Mouse (Mus musculus): Measurements from ENCODE around the gene Csgalnact2. TPM values are rescaled to one million over a fixed set of nuclear protein-coding genes. Genes with fewer than 3 reads are reported as not detected.

Csgalnact2 gene
- 6.6 TPM in 2 replicates for polyA plus RNA-seq (2016; fragmentation: Nextera tagmentation; extraction: Ambion mirVana)

DNA sequence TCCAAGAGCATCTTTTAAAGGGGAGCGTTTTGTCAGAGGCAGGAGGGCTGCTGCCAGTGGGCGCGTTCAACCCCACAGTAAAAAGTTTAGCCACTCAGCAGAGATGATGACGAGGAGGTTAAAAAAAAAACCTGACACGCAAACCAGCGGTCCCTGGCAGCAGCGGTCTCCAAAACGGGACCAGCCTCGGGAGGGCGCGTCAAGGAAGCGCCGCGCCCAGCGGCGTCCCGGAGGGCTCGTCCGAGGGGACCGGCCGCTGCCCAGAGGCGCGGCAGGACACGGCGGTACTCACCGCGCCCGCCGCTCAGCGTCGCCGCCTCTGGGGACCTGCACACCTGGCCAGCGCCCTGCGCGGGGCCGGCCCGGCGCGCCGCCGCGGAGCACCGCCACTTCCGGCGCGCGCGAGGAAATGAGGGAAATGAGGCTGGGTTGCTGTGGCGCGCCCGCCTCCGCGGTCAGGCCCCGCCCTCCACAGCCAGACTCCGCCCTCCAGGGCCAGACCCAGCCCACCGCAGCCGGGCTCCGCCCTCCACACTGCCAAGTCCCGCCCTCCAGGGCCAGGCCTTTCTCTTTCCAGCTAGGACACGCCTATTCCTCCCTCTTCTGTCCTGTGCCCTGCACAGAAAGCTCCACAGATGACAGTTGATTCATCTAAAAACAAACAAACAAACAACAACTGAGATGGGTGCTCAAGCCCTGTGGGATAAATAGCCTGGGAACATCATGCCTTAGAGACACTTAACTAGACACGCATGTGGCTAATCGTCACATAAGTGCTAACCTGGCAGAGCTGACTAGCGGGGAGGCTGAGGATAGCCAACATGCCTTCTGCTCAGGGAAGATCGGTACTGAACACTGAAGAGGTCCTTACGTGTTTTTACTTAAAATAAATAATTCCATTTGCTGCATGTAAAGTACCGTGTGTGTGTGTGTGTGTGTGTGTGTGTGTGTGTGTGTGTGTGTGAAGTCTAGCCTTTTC, at the start of gene Csgalnact2:
Gene Csgalnact2, minus strand, starts transcription at position 410 of the 979 bp plus-strand sequence.
- WGBS = 6% methylated on average over 63 of the region's 66 CpGs
- Histone ChIP-seq H3K36me3 (replicated peaks) (no peaks in the 10 kb centered on the region), H3K9me3 (no peaks in the 10 kb centered on the region), H3K27me3 (replicated peaks; ENCODE audit: low read depth, poor library complexity, severe bottlenecking) (no peaks in the 10 kb centered on the region), H3K27ac (replicated peaks) (peak within 1 kb of the TSS; percentile 91), H3K4me1 (peaks cover 9% of the 10 kb centered on the region), H3K4me3 (peak within 1 kb of the TSS; percentile 85)
- DNase-seq (ENCODE audit: low spot score) = peak; percentile 95

DNA sequence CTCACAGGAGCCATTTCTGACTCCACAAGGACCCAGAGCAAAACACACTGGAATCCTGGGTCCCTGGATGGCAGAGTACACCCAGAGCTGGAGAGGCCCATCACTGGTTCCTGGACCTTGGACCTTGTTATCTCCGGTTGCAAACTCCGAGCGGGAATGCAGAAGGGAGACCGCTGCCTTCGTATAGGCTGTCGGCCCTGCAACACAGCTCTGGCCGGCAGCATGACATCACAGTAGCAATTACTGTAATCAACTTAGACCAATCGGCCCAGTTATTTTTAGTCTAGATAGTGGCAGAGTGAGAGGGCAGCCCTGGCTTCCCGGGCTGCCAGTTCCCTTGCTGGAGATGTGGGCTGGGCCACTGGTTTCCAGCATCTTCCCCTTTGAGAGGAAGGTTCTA, 49.7 kb upstream of the Csgalnact2 start:
- H3K36me3 ChIP-seq (replicated peaks) = no peaks in the 10 kb centered on the region
- no peak overlapping the region for H3K27ac ChIP-seq (replicated peaks)

DNA sequence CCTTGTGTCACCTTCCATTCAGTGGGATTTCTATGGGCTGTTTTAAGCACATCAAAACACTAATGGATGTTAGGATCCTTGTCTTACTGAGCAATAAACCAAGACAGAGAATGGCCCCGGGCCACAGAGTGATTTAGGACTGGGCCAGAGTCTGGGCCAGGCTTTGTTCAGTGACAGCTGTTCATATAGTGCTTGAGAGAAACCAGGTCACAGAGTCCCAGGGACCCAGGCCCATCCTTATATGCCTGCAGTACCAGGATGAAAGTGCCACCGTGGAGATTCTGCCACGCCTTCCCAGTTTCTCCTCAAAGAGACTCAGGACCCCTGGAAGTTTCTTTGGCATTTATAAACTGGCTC, 48.3 kb upstream of the Csgalnact2 start:
- Histone ChIP-seq H3K27ac (replicated peaks) (no peak overlapping the region), H3K36me3 (replicated peaks) (no peaks in the 10 kb centered on the region), H3K27me3 (replicated peaks; ENCODE audit: low read depth, poor library complexity, severe bottlenecking) (peaks cover 10% of the 10 kb centered on the region; the same call in 1 of the 2 replicates), H3K9me3 (no peaks in the 10 kb centered on the region), H3K4me1 (peaks cover 11% of the 10 kb centered on the region), H3K4me3 (no peak overlapping the region)
- WGBS = 84% methylated on average over 3 of the region's 3 CpGs
- DNase-seq (ENCODE audit: low spot score) = no peak

More for the DNA sequence above, 49.7 kb upstream of the Csgalnact2 start:
- WGBS = 80% methylated on average over 9 of the region's 9 CpGs
- Histone ChIP-seq H3K27me3 (replicated peaks; ENCODE audit: low read depth, poor library complexity, severe bottlenecking) (peaks cover 24% of the 10 kb centered on the region), H3K9me3 (no peaks in the 10 kb centered on the region), H3K4me3 (no peak overlapping the region), H3K4me1 (peaks cover 11% of the 10 kb centered on the region)
- DNase-seq (ENCODE audit: low spot score) = no peak

GRCm38 (mm10) chr6:118186620-118187284, 47.8 kb upstream of the Csgalnact2 start:
- WGBS = 69% methylated on average over 17 of the region's 17 CpGs

DNA sequence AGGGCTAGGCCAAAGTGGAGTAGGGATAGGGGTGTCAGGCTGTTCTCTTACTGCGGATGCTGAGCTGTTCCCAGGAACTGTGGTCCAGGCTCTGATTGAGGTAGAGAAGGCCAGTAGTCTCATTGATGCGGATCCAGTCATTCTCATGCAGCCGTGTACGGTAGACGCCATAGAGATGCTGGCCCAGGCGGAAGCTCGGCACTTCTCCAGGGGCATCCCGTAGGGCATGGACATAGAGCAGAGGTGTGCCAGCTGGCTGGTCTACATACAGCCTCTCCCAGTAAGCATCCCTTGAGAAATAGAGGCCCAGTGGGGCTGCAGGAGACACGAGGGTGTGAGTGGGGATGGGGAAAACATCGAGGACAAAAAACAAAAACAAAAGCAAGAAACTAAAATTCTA, 45.2 kb upstream of the Csgalnact2 start:
- Histone ChIP-seq H3K4me1 (peaks cover 11% of the 10 kb centered on the region), H3K27ac (replicated peaks) (no peak overlapping the region), H3K4me3 (no peak overlapping the region), H3K9me3 (no peaks in the 10 kb centered on the region), H3K36me3 (replicated peaks) (no peaks in the 10 kb centered on the region), H3K27me3 (replicated peaks; ENCODE audit: low read depth, poor library complexity, severe bottlenecking) (no peaks in the 10 kb centered on the region)
- WGBS = 92% methylated on average over 10 of the region's 10 CpGs
- no peak for DNase-seq (ENCODE audit: low spot score)

More at GRCm38 (mm10) chr6:118186620-118187284, 47.8 kb upstream of the Csgalnact2 start:
- no peak for DNase-seq (ENCODE audit: low spot score)
- H3K27ac ChIP-seq (replicated peaks) = no peak overlapping the region
- 0 out of 2 replicates have a peak, but pooled peaks cover 6% of the 10 kb centered on the region for H3K27me3 ChIP-seq (replicated peaks; ENCODE audit: low read depth, poor library complexity, severe bottlenecking)
- H3K9me3 ChIP-seq = no peaks in the 10 kb centered on the region
- no peaks in the 10 kb centered on the region for H3K36me3 ChIP-seq (replicated peaks)
- H3K4me3 ChIP-seq = no peak overlapping the region
- peaks cover 11% of the 10 kb centered on the region for H3K4me1 ChIP-seq

- Histone ChIP-seq H3K27ac (replicated peaks) (no peak overlapping the region), H3K4me3 (no peak overlapping the region), H3K4me1 (no peaks in the 10 kb centered on the region), H3K27me3 (replicated peaks; ENCODE audit: low read depth, poor library complexity, severe bottlenecking) (no peaks in the 10 kb centered on the region), H3K9me3 (no peaks in the 10 kb centered on the region), H3K36me3 (replicated peaks) (no peaks in the 10 kb centered on the region)
- WGBS = 84% methylated on average over 12 of the region's 12 CpGs
- no peak for DNase-seq (ENCODE audit: low spot score)
Measured at GRCm38 (mm10) chr6:118180085-118180423, 41.1 kb upstream of the Csgalnact2 start.

DNA sequence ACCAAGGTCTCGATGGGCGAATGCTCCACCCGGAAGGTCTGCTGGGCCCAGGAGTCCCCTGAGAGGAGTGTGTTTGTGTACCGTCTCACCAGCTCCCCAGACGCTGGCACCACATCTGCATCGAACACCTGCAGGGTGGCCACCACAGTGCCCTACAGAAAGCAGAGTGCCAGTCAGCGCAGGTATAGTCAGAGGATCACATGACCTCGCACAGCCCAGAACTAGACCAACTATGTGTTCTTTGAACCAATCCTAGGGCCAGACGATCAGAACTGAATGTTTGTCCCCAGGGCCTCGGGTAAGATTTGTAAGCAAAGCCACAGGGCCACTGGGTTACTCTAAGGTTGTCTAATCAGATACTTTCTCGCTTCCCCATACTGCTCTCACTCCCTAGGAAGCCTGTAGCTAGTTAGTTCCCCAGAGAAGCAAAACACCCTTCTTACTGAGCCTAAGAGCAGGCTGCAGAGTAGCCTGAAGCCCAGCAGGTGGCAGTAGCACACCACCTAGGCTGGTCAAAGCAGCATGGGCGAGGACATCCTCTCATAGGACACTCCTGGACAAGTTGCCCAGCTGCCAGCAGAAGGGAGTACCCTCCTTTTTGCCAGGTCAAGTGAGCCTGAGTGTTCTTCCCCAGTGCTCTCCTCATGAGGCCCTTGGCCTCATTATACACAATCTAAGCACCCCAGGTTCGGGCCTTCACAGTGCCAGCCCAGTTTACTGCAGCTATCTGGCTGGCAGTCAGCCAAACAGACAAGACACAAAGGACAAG, 40.6 kb upstream of the Csgalnact2 start:
- WGBS = 64% methylated on average over 13 of the region's 13 CpGs
- peak; percentile 78 for DNase-seq (ENCODE audit: low spot score)

DNA sequence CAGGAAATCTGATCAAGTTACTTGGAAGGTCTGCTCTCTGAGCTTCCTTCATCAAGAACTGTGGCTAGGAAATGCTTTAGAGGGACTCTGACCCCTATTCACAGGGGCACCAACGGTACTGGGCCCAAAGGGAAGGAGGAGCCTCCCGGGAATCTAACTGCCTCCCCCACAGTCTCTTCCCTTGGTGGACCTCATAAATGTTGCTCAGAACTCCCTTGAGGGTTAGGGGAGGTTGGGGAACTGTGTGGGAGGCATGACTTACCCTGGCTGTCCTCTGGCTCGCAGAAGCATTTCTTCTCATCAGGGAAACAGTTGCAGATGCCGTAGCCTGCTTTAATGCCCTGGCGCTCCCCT, 35.0 kb upstream of the Csgalnact2 start:
- Histone ChIP-seq H3K36me3 (replicated peaks) (no peaks in the 10 kb centered on the region), H3K27me3 (replicated peaks; ENCODE audit: low read depth, poor library complexity, severe bottlenecking) (no peaks in the 10 kb centered on the region), H3K4me1 (no peaks in the 10 kb centered on the region), H3K9me3 (no peaks in the 10 kb centered on the region), H3K27ac (replicated peaks) (no peak overlapping the region), H3K4me3 (no peak overlapping the region)
- 80% methylated on average over 5 of the region's 5 CpGs for WGBS
- no peak for DNase-seq (ENCODE audit: low spot score)

More for the DNA sequence above, 40.6 kb upstream of the Csgalnact2 start:
- no peaks in the 10 kb centered on the region for H3K27me3 ChIP-seq (replicated peaks; ENCODE audit: low read depth, poor library complexity, severe bottlenecking)
- H3K27ac ChIP-seq (replicated peaks) = no peak overlapping the region
- no peaks in the 10 kb centered on the region for H3K4me1 ChIP-seq
- no peaks in the 10 kb centered on the region for H3K36me3 ChIP-seq (replicated peaks)
- no peaks in the 10 kb centered on the region for H3K9me3 ChIP-seq
- H3K4me3 ChIP-seq = no peak overlapping the region

GRCm38 (mm10) chr6:118173251-118173974, 34.5 kb upstream of the Csgalnact2 start:
- H3K4me1 ChIP-seq = no peaks in the 10 kb centered on the region
- H3K27me3 ChIP-seq (replicated peaks; ENCODE audit: low read depth, poor library complexity, severe bottlenecking) = no peaks in the 10 kb centered on the region
- no peaks in the 10 kb centered on the region for H3K36me3 ChIP-seq (replicated peaks)
- no peak overlapping the region for H3K27ac ChIP-seq (replicated peaks)
- H3K4me3 ChIP-seq = no peak overlapping the region
- DNase-seq (ENCODE audit: low spot score) = no peak
- H3K9me3 ChIP-seq = no peaks in the 10 kb centered on the region
- WGBS = 91% methylated on average over 18 of the region's 18 CpGs

GRCm38 (mm10) chr6:118171386-118171785, 32.4 kb upstream of the Csgalnact2 start:
- H3K27ac ChIP-seq (replicated peaks) = no peak overlapping the region
- no peak for DNase-seq (ENCODE audit: low spot score)
- H3K27me3 ChIP-seq (replicated peaks; ENCODE audit: low read depth, poor library complexity, severe bottlenecking) = no peaks in the 10 kb centered on the region
- H3K4me3 ChIP-seq = no peak overlapping the region
- no peaks in the 10 kb centered on the region for H3K4me1 ChIP-seq
- WGBS = 87% methylated on average over 7 of the region's 7 CpGs
- no peaks in the 10 kb centered on the region for H3K36me3 ChIP-seq (replicated peaks)
- H3K9me3 ChIP-seq = no peaks in the 10 kb centered on the region

DNA sequence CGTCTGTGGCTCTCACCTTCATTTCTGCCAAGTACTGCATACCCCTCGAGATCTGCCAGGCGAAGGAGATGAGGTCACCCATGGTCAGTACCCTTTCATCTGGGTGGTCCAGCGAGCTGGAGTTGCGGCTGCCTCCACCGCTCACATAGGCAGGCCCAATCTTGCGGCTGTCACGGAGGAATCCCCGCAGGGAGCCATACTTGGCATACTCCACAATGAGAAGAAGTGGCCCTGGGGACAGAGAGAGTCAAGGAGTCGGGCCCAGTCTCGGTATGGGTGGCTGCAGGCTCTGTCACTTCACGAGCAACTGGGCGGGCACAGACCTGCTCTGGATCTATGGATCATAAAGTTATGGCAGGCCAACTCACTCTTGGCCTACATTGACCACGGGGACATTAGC, 29.2 kb upstream of the Csgalnact2 start:
- Histone ChIP-seq H3K36me3 (replicated peaks) (no peaks in the 10 kb centered on the region), H3K4me3 (no peak overlapping the region), H3K4me1 (no peaks in the 10 kb centered on the region), H3K27me3 (replicated peaks; ENCODE audit: low read depth, poor library complexity, severe bottlenecking) (no peaks in the 10 kb centered on the region), H3K9me3 (no peaks in the 10 kb centered on the region), H3K27ac (replicated peaks) (no peak overlapping the region)
- no peak for DNase-seq (ENCODE audit: low spot score)
- WGBS = 86% methylated on average over 14 of the region's 14 CpGs

GRCm38 (mm10) chr6:118167013-118167412, 28.1 kb upstream of the Csgalnact2 start:
- Histone ChIP-seq H3K36me3 (replicated peaks) (no peaks in the 10 kb centered on the region), H3K4me1 (no peaks in the 10 kb centered on the region), H3K27me3 (replicated peaks; ENCODE audit: low read depth, poor library complexity, severe bottlenecking) (no peaks in the 10 kb centered on the region), H3K4me3 (no peak overlapping the region), H3K9me3 (no peaks in the 10 kb centered on the region), H3K27ac (replicated peaks) (no peak overlapping the region)
- DNase-seq (ENCODE audit: low spot score) = no peak
- 93% methylated on average over 9 of the region's 9 CpGs for WGBS

Measured in embryonic facial prominence, embryonic 10.5 days (tissue).